Mouse (Mus musculus) CD4-positive, CD25-positive, alpha-beta regulatory T cell, adult 2 months (primary cell): Measurements from ENCODE around the gene Htr6.
A peak's percentile ranks its signal among the peaks of the same experiment; 100 is the strongest.

Source experiments
- DNase-seq: peaks from one replicate; pipeline ENCODE4 v3.0.0-alpha.2; 2012; ENCODE audit warnings: low read depth, low spot score

The Htr6 gene

DNA sequence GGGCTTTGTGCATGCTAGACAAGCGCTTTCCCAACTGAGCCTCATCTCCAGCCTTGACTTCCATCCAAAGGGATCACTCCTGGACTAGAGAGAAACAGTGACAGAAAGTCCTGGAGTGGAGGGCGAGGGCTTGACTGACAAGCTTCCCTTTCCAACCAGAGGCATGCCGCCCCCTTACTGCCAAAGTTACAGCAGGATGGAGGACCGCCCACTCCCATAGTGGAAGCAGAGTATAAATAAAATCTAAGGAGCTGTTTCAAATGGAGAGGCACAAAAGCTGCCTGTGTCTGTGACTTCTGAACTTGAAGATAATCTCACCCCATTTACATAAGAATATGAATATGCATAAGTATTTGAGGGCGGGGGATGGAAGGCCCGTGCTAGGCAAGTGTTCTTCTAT is 26.9 kb downstream of the Htr6 start:
- DNase-seq, result no peak

DNA sequence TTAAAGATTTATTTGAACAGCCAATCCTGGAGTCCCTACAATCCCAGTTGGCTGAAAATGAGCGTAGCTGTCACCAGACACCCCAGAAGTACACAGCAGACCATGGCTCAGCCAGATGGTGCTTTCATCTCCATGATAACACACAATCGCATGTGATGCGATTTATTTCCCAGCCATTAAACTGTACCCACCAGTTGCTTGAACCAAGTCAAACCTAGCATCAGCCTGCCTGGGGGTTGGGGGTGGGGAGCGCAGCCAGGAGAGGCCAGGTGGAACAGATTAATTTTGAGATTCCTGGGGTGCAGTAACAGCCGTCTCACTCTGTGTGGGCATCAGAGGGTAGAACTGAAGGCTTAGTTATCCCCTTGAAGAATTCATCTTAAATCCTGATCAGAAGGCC is 29.0 kb downstream of the Htr6 start:
- no peak for DNase-seq

DNA sequence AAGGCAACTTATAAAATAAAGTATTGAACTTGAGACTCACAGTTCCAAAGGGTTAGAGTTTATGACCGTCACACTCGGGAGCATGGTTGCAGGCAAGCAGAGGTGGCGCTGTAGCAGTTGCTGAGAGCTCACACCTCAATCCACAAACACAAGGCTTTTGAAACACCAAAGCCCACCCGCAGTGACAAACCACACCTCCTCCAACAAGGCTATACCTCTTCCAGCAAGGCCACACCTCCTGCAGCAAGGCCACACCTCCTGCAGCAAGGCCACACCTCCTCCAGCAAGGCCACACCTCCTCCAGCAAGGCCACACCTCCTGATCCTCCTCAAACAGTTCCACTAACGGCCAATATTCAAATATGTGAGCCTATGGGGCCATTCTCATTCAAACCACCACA is 30.8 kb downstream of the Htr6 start:
- no peak for DNase-seq

DNA sequence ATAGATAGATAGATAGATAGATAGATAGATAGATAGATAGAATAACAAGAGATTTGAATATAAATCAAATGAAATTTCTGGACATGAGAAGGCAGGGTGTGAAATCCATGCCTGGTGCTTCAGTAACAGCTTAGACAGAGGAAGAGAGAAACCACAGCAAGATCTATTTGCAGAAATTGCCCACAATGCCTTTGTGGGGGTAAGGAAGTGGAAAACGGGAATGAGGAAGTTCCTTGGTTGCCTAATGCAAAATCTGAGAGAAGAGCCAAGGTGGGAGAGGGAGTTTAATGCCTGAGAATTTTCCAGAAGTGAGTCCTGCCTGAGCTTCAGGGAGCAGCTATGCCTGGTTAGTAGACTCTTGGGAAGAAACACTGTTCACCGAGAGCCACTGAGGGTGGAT is 31.8 kb downstream of the Htr6 start:
- DNase-seq, result no peak

DNA sequence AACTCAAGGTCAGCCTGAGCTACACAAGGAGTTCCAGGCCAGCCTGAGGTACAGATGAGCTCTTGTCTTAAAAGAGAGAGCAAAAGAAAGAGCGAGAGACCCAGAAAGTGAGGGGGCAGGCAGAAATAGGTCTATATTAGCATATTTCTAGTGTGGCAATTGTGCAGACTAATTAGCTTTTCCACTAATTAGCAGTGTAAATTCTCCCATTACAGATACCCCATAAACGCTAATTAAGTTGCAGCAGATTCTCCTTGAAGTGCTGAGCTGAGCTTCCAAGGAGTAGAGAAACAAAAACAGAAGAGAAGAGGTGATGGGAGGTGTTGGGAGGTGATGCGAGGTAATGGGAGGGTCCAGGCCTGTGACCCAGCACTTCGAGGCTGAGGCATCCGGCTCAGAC is 32.8 kb downstream of the Htr6 start:
- no peak for DNase-seq

DNA sequence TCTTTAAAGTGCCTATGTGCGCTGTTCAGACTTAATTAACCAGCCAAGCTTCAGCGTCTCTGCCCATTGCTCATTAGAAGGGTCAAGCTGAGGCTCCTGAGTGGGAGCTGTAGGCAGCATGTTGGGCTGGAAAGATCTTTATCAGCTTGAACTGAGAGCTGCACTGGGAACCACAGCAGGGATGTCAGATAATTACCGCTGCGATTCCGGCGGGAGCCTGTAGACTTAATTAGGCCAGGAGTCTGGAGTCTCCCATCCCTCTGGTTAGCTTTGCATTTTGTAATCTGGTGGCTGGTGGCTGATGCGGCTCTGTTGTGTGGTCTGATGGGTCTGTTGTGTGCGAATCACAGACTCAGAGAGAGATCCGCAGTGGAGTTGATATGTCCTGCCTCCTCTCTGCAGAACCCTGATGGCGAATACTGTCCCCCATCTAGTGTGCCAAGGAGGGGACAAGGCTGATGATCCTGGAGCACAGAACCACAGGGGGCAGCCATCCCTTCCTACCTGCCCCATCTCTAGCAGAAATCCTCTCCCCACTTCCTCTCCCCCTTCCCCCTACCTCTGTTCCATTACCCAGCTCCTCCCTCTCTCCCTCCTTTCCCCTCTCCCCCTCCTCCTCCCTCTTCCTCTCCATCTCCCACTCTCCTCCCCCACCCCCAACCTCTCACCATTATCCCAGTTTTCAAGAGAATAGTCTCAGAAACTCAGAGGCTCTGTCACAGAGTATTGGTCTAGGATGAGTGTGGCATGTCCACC is 35.1 kb downstream of the Htr6 start:
- DNase-seq, result no peak

DNA sequence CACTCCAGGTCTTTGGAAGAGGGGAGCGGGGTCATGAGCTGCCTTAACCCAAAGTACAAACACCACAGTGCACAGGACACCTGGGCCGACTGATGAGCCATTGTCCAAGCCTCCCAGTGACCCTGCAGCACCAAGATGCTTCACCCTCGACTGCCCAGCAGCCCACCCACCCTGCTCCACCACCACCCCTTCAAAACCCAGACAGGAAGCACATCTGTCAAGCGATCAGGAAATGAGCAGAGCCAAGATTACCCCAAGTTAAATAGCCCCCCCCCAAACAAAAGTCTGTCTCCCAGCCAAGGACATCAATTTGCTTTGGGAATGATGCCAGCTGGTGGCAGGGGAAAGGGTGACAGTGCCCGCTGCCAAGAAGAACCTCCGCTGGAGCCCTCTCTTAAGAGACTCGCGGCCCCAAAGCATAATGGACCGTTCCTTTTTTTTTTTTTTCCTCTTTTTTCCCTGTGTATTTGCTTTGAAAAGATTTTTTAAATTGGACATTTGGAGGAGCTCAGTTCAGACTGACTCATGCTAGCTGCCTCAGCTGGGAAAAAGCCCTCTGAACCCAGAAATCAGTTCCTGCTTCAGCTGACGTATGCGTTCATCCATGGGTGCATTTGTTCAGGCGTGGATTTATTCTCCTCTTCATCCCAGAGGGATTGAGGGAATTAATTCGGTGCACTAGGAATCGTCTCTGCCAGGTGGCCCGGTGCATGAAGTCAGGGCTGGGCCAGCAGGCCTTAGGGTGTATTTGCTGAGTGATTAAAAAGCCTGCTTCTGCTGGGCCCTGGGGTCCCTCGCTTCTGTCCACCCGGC is 37.4 kb downstream of the Htr6 start:
- no peak for DNase-seq

DNA sequence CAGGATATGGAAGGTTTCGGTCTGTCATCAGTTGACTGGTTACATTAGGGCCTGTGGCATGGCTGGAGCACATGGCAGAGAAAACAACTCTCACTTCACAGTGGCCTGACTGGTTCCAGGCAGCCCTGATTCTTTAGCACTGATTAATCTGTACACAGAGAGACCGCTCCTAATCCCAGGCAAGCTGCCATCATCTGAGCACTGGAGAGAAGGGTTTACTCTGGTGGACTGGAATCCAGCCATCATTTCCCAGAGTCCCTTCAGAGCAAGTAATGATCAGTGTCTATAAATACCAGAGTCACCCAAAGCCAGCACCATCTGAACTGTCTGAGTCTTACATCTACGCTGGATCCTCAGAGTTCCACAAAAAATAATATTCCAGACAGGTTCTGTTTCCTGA is 39.6 kb downstream of the Htr6 start:
- DNase-seq, result no peak

DNA sequence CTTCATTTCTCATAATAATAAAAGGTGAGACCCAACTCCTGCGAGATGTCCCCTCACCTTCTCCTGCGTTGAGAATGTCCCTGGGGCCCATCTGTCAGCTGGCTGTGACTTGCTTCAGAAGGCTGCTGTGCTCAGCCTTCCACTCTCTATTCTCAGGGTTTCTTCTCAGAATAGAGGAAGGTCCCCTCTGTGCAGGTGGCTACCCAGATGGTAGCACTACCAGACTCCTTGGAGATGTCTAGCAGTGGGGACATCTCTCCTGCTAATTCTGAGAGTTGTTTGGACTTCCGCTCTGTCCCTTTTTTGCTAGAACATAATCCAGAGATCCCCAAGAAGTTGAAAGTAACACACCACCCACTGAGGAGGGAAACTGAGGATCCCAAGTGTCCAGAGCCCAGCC is 40.4 kb downstream of the Htr6 start:
- no peak for DNase-seq

DNA sequence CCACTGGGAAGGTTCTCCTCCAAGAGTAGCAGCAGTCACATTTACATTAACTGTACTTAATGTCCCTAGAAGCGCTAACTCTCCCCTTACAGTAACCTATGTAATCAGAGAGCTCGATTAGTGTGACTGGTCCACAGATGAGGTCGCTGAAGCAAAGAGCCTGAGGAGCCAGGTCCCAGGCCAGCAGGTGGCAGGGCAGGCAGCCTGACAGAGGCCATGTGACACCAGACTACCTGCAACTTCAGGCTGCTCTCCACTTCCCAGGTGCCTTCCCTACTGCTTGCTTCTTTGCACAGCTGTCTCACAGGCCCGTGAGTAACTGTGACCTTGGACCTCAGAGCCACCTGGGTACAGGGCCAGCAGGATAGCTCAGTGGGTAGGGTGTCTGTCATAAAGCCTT is 40.8 kb downstream of the Htr6 start:
- no peak for DNase-seq

DNA sequence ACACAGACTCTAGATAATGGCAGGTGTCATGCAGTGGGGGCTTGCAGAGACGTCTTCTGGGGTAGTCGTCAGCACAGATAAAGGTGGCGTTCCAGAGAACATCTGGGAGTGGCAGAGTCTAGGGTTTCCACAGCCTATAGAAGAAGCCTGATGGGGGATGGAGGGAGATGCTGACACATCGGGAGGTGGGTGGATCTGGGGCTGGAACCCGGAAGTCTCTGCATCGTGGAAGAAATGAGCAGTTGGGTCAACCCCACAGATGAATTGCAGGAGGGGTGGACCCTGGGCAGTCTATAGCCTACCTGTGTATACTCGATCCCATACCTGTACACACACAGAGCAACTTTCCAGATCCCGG is 41.4 kb downstream of the Htr6 start:
- no peak for DNase-seq

DNA sequence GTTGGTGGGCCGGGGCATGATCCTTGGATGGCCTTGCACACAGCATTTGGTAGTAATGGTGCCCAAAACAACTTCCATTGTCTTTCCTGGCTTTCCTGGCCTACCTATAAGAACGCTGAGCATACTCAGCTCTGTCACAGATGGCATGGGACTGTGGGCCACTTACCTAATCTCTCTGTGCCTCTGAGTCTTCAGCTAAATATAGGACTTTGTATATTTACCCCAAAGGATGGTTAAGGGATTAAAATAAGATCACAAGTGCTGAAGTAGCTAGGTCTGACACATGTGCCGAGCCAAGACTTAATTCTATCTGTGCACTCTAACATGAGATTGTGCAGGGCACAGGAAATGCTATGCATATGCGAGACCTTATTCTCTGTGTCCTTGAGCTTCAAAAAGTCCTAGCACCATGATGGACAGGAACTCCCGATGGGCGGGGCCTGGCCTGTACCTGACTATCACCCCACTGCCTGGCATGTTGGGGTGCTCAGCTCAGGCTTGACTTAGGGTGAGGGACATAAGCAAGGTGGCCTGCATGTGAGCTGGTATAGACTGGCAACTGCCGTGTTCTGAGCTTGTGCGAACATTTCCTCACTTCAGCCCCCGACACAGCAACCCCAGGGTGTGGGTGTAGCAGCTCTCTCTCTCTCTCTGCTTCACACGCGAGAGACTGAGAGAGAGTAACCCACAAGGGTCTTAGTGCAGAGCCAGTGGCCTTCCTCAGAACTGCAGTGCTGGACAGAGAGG is 41.9 kb downstream of the Htr6 start:
- DNase-seq, result no peak

DNA sequence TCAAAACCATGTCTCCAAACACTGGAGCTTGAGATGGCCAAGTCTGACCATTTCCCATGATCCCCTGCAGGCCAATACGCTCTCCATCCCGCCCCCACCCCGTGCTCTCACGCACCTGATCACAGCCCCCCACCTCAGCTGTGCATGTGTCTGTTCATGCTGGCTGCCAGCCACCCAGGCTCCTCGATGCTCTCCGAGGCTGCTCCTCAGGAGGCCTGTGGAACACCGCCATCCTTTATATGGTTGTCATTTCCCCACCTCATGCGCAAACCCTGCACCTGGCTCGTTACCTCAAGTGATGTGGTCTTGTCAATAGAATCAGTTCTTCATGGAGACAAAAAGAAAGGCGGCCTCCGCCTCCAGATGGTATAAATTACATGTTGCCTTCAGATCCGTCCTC is 42.8 kb downstream of the Htr6 start:
- DNase-seq, result no peak

DNA sequence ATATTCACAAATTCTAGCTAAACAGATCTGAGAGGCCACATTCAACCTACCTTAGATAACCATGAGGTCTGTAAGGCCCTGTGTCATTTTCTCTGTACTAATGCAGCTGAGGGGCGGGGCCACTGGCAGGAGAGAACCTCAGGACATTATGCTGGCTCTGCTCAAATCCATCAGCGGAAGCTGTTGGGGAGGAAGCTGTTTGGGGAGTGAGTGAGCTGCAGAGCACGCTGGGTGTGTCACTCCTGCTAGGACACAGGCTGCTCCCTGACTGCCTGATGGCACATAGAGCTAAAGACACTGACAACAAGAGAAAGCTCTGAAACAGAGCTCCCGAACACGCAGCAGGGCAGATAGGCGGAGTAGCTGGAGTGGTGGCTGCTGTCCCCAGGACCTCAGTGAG is 44.7 kb downstream of the Htr6 start:
- DNase-seq, result no peak

DNA sequence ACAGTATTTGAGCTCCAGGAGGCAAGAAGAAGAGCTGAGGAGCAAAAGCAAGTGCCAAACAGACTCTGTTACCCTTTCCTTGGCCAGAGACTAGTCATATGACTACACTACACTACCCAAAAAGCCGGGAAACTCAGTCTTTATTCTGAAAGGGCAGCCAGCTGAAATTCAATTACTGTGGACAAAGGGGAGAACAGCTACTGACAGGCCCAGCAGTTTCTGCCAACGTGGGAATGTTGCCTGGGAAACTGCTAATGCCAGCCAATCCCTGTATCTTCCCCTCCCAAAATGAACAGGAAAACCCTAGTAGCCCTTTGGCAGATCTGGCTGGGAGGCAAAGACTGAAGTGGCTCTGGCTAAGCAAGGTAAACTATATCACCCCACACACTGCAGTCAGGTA is 51.0 kb downstream of the Htr6 start:
- no peak for DNase-seq

DNA sequence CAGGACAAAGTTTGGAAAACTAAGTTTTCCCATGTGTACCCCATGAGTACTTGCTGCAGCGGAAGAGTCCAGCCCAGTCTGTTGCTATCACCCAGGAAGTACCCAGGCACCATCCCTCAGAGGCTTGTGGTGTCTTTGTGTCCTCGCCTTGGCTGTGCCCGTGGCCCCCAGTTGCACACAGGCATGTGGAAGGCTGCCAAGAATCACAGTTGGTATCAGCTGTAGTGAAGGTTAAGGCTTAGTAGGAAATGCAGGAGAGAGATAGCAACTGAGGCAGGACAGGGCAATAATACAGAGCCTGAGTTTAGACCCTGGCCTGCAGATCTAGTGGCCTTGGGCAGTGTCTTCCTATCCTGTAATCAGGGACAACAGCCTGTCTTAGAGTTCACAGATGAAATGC is 55.0 kb downstream of the Htr6 start:
- DNase-seq, result no peak

DNA sequence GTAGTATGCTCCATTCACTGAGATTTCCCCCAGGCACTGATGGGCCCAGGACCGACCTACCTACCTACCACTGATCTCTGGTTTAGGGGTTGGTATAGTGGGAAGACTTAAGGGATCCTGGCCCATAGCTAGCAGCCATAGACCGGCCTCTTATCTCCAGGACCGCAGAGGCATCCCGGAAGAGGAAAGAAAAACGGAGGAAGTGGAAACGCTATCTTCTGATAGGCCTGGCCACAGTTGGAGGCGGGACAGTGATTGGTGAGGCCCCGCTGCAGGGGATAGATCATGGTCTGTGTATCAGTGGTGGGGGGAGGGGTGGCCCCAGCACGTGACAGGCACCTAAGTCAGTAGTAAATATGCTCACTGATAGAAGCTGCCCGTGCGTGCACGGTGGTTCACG is 56.0 kb downstream of the Htr6 start:
- no peak for DNase-seq

DNA sequence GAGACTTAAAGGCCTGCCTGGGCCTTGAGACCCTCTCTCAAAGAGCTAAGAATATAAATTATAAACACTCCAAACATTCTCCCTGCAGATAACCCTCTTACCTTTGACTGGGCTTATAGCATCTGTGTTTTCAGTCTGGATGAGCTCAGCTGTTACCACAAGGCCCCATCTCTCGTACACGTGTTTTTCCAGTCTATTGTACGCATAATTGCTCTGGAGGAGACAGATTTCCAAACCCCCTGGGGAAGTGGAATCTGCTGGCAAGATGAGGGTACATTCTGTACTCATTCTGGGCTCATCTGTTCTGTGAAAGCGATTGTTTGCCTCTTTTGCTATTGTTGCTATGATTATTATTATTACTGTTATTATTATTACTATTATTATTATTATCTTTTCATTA is 56.4 kb downstream of the Htr6 start:
- no peak for DNase-seq

DNA sequence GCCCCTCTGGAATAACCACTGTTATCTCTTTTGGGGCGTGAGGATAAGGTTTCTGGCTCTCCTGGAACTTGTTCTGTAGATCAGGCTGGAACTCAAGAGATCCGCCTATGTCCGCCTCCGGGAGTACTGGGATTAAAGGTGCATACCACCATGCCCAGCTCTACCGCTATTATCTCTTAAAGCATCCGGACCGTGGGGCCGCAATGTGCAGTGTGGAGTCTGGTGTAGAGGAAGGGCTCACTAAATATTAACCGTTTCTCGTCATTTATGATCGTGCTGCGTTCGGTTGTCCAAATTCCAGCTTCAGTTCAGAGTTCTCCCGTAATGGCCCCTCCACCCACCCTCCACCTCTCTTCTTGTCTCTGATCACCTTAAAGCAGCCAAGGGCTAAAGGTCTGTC is 57.0 kb downstream of the Htr6 start:
- DNase-seq, result no peak

DNA sequence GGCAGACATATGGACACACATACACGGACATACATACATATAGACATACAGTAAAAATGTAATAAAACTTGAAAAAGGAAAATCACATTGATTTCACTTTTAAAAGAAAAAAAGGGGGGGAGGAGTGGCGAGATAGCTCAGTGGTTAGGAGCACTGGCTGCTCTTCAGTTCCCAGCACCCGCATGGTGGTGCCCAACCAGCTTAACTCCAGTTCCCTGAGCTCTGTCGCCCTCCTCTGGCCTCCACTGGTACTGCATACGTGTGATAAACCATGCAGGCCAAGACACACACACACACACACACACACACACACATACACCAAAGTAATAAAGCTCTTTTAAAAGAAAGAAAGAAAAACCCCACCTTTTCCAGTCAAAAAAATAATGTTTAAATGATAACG is 60.6 kb downstream of the Htr6 start:
- peak; percentile 47 for DNase-seq

DNA sequence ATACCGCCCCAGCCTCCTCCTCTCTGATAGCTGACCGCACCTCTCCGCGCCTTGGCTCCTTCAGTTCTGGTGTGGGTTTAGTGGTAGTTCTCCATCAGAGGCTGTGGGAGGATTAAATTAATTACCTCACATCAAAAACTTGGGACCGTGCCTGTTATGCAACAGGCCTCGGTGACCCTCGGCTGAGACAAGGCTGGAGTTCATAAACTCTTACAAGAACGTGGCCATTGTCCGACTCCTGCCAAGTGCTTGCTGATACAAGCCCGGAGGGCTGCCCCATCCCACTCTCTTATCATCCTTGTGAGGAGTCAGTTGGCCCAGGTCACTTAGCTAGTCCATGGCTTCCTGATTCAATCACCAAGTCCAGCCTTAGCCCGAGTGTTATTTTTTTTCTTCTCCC is 62.1 kb downstream of the Htr6 start:
- DNase-seq, result no peak

DNA sequence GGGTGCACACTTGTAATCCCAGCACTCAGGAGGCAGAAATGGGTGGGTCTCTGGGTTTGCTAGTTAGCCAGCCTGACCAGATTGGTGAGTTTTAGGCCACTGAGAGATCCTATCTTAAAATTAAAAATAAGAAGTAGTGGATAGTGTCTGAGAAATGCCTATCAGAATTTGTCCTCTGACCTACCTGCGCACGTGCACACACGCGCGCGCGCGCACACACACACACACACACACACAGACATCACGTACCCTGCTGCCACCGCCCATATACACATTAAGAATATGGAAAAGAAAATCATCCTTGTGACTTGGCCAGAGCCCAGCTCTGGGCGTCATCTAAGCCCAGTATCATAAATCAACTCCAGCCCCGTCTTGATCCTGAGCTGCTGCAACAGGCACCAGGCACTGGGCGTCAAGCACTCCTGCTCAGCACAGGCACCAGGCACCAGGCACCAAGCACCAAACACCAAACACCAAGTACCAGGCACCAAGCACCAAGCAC is 64.1 kb downstream of the Htr6 start:
- no peak for DNase-seq
